Mouse (Mus musculus) cerebellum, adult (tissue): ENCODE measurements at regions not wholly inside any gene's neighbourhood (a gene's known extent, or its start where the extent isn't known, plus 50 kb on each side); places are given as distances from the start of the nearest gene placed in this dataset.

Experiments
- ATAC-seq: cut with Nextera tagmentation; 2 replicates; pipeline ENCODE4 v1.9.2; 2017; ENCODE audit warnings: mild to moderate bottlenecking, moderate library complexity, mixed read lengths; ENCODE audit not compliant: insufficient number of reproducible peaks, low FRiP score, low TSS enrichment

GRCm38 (mm10) chr7:145106494-145106849, 101.4 kb downstream of the 1810010D01Rik start:
- no peak for ATAC-seq

- no peak for ATAC-seq
Observed at GRCm38 (mm10) chr7:145105831-145106493, 102.0 kb downstream of the 1810010D01Rik start.

- ATAC-seq, result no peak
Observed at GRCm38 (mm10) chr7:145102692-145103091, 105.2 kb downstream of the 1810010D01Rik start.

GRCm38 (mm10) chr7:145102216-145102615, 105.7 kb downstream of the 1810010D01Rik start:
- no peak for ATAC-seq

- no peak for ATAC-seq
Observed at GRCm38 (mm10) chr7:145098335-145098734, 109.6 kb downstream of the 1810010D01Rik start.

GRCm38 (mm10) chr7:145094134-145094526, 113.8 kb downstream of the 1810010D01Rik start:
- no peak for ATAC-seq

- no peak for ATAC-seq
Observed at GRCm38 (mm10) chr7:145093417-145094133, 114.3 kb downstream of the 1810010D01Rik start.

- no peak for ATAC-seq
Observed at GRCm38 (mm10) chr7:145092392-145093176, 115.3 kb downstream of the 1810010D01Rik start.

GRCm38 (mm10) chr7:145090849-145091248, 117.1 kb downstream of the 1810010D01Rik start:
- ATAC-seq, result no peak

- no peak for ATAC-seq
Observed at GRCm38 (mm10) chr7:145089315-145089721, 118.6 kb downstream of the 1810010D01Rik start.

GRCm38 (mm10) chr7:145088655-145089054, 119.3 kb downstream of the 1810010D01Rik start:
- no peak for ATAC-seq

- no peak for ATAC-seq
Observed at GRCm38 (mm10) chr7:145087790-145088189, 120.1 kb downstream of the 1810010D01Rik start.

- ATAC-seq, result no peak
Observed at GRCm38 (mm10) chr7:145082917-145083752, 124.8 kb downstream of the 1810010D01Rik start.

GRCm38 (mm10) chr7:145071996-145072790, 132.5 kb upstream of the Ccnd1 start:
- no peak for ATAC-seq

GRCm38 (mm10) chr7:145071533-145071932, 131.8 kb upstream of the Ccnd1 start:
- no peak for ATAC-seq

- ATAC-seq, result no peak
Observed at GRCm38 (mm10) chr7:145067366-145067765, 127.6 kb upstream of the Ccnd1 start.

- ATAC-seq, result no peak
Observed at GRCm38 (mm10) chr7:145056320-145056719, 116.6 kb upstream of the Ccnd1 start.

GRCm38 (mm10) chr7:145051616-145052015, 111.9 kb upstream of the Ccnd1 start:
- no peak for ATAC-seq

- ATAC-seq, result no peak
Observed at GRCm38 (mm10) chr7:145050729-145051128, 111.0 kb upstream of the Ccnd1 start.
